Mouse (Mus musculus) embryonic facial prominence, embryonic 14.5 days (tissue): ENCODE results near the gene Mfsd5. TPM values are rescaled to one million over a fixed set of nuclear protein-coding genes. Genes with fewer than 3 reads are reported as not detected.

Experiments
- ATAC-seq: fragments of 200-750 bp; cut with Nextera tagmentation; 2 replicates; pipeline ENCODE4 v1.8.0; 2017; ENCODE audit warnings: low read depth, moderate number of reproducible peaks, moderate TSS enrichment
- DNase-seq: peaks from one replicate; pipeline ENCODE4 v3.0.0-alpha.2; 2015; ENCODE audit warnings: low spot score
- H3K27ac ChIP-seq: fragments of 300-500 bp; sonication (generic); replicated peaks from 2 replicates; pipeline ENCODE4 v1.5.1; 2014; ENCODE audit warnings: low read depth, mild to moderate bottlenecking, low read length, moderate library complexity
- H3K27me3 ChIP-seq: fragments of 300-500 bp; sonication (generic); replicated peaks from 2 replicates; pipeline ENCODE4 v1.6.1; 2014; ENCODE audit warnings: low read length; ENCODE audit not compliant: control insufficient read depth, insufficient read depth
- H3K36me3 ChIP-seq: fragments of 300-500 bp; sonication (generic); 2 replicates; pipeline ENCODE4 v1.6.1; 2014; ENCODE audit warnings: low read length, mixed read lengths; ENCODE audit not compliant: control insufficient read depth, insufficient read depth
- H3K4me1 ChIP-seq: fragments of 300-500 bp; sonication (generic); 2 replicates; pipeline ENCODE4 v1.6.1; 2014; ENCODE audit warnings: antibody characterized with exemption, low read length; ENCODE audit not compliant: control insufficient read depth, insufficient read depth
- H3K4me2 ChIP-seq: fragments of 300-500 bp; sonication (generic); 2 replicates; pipeline ENCODE4 v1.6.1; 2014; ENCODE audit warnings: low read depth, mild to moderate bottlenecking, low read length, moderate library complexity, mixed read lengths
- H3K4me3 ChIP-seq: fragments of 300-500 bp; sonication (generic); 2 replicates; pipeline ENCODE4 v1.5.1; 2014; ENCODE audit warnings: low read depth, mild to moderate bottlenecking, low read length
- H3K9ac ChIP-seq: fragments of 300-500 bp; sonication (generic); 2 replicates; pipeline ENCODE4 v1.6.1; 2014; ENCODE audit warnings: low read depth, mild to moderate bottlenecking, low read length, moderate library complexity, mixed read lengths
- H3K9me3 ChIP-seq: fragments of 300-500 bp; sonication (generic); 2 replicates; pipeline ENCODE4 v1.6.1; 2016; ENCODE audit warnings: low read length; ENCODE audit not compliant: control insufficient read depth
- WGBS: fragments of 180-500 bp; shearing (Covaris S2); extraction: QIAGEN DNeasy Blood & Tissue Kit; methylation state at CpG from one replicate; pipeline ENCODE4 v1.1.7; 2014; 5-methylcytosine and 5-hydroxymethylcytosine counted together
- polyA plus RNA-seq: library from polyadenylated mRNA; unstranded; fragments of >200 nt; fragmentation: Nextera tagmentation; extraction: Ambion mirVana; gene quantifications from 2 replicates; pipeline ENCODE4 v1.2.1, GENCODE M21; 2014

The Mfsd5 gene
- polyA plus RNA-seq, 1 experiment from 2014 or later, result 64.6 TPM

DNA sequence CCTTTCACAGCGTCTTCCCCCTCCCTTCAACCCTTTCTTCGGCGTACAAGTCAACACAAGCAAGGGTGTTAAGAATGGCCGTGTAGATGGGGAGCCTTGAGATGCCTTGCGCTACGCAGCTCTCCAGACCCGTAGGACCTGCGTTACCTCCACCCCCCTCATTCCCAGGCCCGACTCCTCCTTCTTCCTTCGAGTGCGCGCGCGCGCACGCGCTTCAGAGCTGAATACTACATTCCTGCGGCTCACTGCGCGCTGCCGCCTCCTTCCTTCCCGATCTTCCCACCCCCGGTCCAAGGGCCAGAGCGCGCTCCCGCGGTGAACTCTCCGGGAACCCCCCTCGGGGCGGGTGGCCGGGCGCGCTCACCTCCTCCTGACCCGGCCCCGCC is 32.4 kb upstream of the Mfsd5 start:
- H3K4me1 ChIP-seq, result peaks cover 54% of the 10 kb centered on the region
- no peaks in the 10 kb centered on the region for H3K9me3 ChIP-seq
- peak overlapping the region; percentile 57 for H3K4me3 ChIP-seq
- DNase-seq (peak; percentile 98), ATAC-seq (peak; percentile 81)
- peak overlapping the region; percentile 95 for H3K4me2 ChIP-seq
- peak overlapping the region; percentile 99 for H3K27ac ChIP-seq
- no peaks in the 10 kb centered on the region for H3K27me3 ChIP-seq
- H3K9ac ChIP-seq, result peak overlapping the region; percentile 71
- WGBS, result 1% methylated on average over 33 of the region's 35 CpGs
- H3K36me3 ChIP-seq, result peaks cover 27% of the 10 kb centered on the region

DNA sequence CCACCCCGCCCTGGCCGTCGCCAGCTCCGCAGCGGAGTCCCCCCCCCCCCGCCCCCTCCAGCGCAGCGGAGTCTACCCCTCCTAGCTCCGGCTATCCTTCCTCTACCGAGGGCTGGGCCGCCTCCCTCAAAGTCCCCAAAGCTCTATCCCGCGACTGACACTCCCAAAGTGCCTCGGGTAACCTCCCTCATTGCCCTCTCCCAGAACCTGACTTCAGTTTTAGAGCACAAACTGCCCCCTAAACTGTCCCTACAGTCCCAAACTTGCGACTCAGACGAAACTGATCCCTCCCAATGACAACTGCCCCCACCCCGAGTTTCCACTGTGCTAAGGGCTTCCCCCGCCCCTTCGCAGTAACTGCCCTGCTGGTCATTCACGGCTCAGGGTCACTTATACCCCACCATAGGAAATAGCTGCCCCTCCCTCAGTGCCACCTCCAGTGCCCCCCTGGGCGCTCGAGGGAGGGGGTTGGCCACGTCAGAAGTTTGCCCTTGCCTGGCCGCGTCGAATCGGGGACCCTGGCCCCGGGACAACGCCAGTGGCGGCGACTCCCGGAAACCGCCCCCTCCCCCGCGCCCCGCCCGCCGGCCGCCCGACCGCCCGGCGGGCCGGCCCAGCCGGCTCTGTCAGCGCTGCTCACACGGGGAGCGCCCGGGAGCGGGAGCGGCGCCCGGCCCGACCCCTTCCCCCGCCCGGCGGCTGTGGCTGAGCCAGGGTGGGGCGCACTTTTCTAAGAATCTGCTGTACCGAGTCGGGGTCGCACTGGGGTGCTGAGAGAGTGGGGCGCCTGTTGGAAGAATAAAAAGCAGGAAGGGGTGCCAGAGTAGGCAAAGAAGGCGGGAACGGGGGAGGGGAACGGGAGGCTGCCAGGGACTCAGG is 31.8 kb upstream of the Mfsd5 start:
- Histone ChIP-seq H3K27me3 (no peaks in the 10 kb centered on the region), H3K4me2 (peak overlapping the region; percentile 95), H3K9ac (peak overlapping the region; percentile 71), H3K36me3 (peaks cover 27% of the 10 kb centered on the region), H3K27ac (peak overlapping the region; percentile 99), H3K4me3 (peak overlapping the region; percentile 57), H3K4me1 (peaks cover 59% of the 10 kb centered on the region), H3K9me3 (no peaks in the 10 kb centered on the region)
- ATAC-seq, result peak; percentile 51
- WGBS, result 0% methylated on average over 24 of the region's 65 CpGs
- DNase-seq, result peak; percentile 90

DNA sequence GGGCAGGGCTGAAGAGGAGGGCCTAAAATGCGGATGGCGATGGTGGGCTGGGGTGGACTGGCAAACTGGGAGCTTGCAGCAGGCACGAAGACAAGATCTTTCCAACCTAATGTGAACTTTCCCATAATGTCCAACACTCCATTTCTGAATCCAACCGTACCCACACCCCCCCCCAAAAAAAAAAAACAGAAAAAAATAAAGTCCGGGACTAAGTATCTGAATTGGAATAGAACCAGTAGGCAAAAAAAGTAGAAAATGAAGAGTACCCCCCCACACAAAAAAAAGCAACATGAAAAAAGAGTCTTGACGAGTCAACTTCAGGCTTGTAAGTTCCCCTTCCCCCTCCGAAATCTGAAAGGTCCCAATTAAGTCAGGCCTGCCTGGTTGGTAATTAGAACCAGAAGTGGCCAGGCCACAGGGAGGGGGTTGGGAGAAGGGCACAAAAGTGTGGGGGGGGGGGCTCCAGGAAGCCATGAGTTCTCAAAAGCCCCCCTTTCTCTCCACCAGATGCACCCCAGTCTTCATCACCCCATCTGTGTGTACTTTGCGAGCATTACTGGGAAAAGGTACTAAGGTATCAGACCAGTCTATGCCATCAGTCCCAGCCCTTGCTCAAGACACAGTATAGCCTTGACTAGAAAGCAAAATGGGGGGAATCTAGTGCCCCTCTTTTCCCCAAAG is 31.0 kb upstream of the Mfsd5 start:
- Histone ChIP-seq H3K4me1 (peaks cover 54% of the 10 kb centered on the region), H3K4me3 (peak overlapping the region; percentile 57), H3K27ac (peak overlapping the region; percentile 99), H3K9ac (peak overlapping the region; percentile 71), H3K36me3 (peaks cover 32% of the 10 kb centered on the region), H3K27me3 (no peaks in the 10 kb centered on the region), H3K4me2 (peak overlapping the region; percentile 95), H3K9me3 (no peaks in the 10 kb centered on the region)
- DNase-seq (peak; percentile 86), ATAC-seq (no peak)
- 3% methylated on average over 8 of the region's 8 CpGs for WGBS

DNA sequence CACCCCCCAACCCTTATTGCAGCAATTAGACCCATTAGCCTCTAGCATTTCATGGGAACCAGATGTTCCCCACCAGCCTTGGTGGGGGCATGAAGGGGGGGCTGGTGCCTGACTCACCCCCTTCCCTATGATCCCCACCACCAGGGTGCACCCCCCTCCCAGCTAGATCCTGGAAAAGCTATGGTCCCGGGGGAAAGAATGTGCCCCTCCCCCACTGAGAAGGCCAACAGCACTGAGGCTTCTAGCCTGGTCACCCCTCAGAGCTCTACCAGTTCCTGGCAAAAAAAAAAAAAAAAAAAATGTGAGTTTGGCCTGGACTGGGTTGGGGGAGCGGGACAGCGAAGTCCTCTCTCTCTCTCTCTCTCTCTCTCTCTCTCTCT is 30.5 kb upstream of the Mfsd5 start:
- ATAC-seq (no peak), DNase-seq (peak; percentile 69)
- no peaks in the 10 kb centered on the region for H3K27me3 ChIP-seq
- H3K4me1 ChIP-seq, result peaks cover 52% of the 10 kb centered on the region
- peaks cover 37% of the 10 kb centered on the region for H3K36me3 ChIP-seq
- H3K9ac ChIP-seq, result peak overlapping the region; percentile 58
- H3K27ac ChIP-seq, result peak overlapping the region; percentile 99
- peak overlapping the region; percentile 95 for H3K4me2 ChIP-seq
- peak overlapping the region; percentile 57 for H3K4me3 ChIP-seq
- no peaks in the 10 kb centered on the region for H3K9me3 ChIP-seq
- 0% methylated on average over 1 of the region's 3 CpGs for WGBS

DNA sequence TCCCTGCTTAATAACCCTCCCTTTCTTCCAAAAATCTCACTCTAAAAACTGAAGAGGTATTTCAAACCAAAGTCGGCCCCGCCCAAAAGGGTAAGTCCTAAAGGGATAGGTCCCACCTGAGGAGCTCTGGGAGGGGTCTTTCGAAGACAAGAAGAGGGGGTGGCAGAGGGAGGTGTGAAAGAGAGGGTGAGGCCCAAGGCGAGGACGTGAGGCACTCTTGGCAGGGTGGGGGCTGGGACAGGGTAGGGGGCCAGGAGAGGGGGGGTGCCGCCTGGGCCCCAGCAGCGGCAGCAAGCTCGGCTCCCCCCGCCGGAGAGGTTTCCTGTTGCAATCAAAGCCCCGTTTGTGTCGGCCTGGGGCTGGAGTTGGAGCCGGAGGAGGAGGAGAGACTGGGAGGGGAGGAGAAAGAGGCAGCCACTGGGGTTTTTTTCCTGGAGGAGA is 30.0 kb upstream of the Mfsd5 start:
- WGBS, result 0% methylated on average over 11 of the region's 13 CpGs
- DNase-seq (peak; percentile 93), ATAC-seq (no peak; the same call in 1 of the 2 replicates)
- H3K36me3 ChIP-seq, result peaks cover 41% of the 10 kb centered on the region
- H3K9me3 ChIP-seq, result no peaks in the 10 kb centered on the region
- H3K4me2 ChIP-seq, result peak overlapping the region; percentile 95
- H3K4me3 ChIP-seq, result peak overlapping the region; percentile 57
- peak overlapping the region; percentile 99 for H3K27ac ChIP-seq
- H3K27me3 ChIP-seq, result no peaks in the 10 kb centered on the region
- peak overlapping the region; percentile 58 for H3K9ac ChIP-seq
- H3K4me1 ChIP-seq, result peaks cover 52% of the 10 kb centered on the region

- H3K9ac ChIP-seq, result peak overlapping the region; percentile 58
- H3K27me3 ChIP-seq, result no peaks in the 10 kb centered on the region
- 20% methylated on average over 9 of the region's 9 CpGs for WGBS
- peaks cover 52% of the 10 kb centered on the region for H3K4me1 ChIP-seq
- H3K4me2 ChIP-seq, result peak overlapping the region; percentile 95
- ATAC-seq (no peak), DNase-seq (peak; percentile 66)
- peak overlapping the region; percentile 57 for H3K4me3 ChIP-seq
- H3K36me3 ChIP-seq, result peaks cover 41% of the 10 kb centered on the region
- H3K27ac ChIP-seq, result peak overlapping the region; percentile 99
- no peaks in the 10 kb centered on the region for H3K9me3 ChIP-seq
Observed at GRCm38 (mm10) chr15:102249967-102250366, 29.3 kb upstream of the Mfsd5 start.

GRCm38 (mm10) chr15:102250521-102250920 is 28.7 kb upstream of the Mfsd5 start:
- no peak overlapping the region for H3K9ac ChIP-seq
- H3K36me3 ChIP-seq, result peaks cover 41% of the 10 kb centered on the region
- H3K4me3 ChIP-seq, result 0 out of 2 replicates have a peak overlapping the region, but pooled peaks have one; percentile 57
- H3K27ac ChIP-seq, result peak overlapping the region; percentile 99
- ATAC-seq (no peak), DNase-seq (no peak)
- 46% methylated on average over 5 of the region's 5 CpGs for WGBS
- peaks cover 56% of the 10 kb centered on the region for H3K4me1 ChIP-seq
- H3K27me3 ChIP-seq, result no peaks in the 10 kb centered on the region
- no peaks in the 10 kb centered on the region for H3K9me3 ChIP-seq
- peak overlapping the region; percentile 95 for H3K4me2 ChIP-seq

DNA sequence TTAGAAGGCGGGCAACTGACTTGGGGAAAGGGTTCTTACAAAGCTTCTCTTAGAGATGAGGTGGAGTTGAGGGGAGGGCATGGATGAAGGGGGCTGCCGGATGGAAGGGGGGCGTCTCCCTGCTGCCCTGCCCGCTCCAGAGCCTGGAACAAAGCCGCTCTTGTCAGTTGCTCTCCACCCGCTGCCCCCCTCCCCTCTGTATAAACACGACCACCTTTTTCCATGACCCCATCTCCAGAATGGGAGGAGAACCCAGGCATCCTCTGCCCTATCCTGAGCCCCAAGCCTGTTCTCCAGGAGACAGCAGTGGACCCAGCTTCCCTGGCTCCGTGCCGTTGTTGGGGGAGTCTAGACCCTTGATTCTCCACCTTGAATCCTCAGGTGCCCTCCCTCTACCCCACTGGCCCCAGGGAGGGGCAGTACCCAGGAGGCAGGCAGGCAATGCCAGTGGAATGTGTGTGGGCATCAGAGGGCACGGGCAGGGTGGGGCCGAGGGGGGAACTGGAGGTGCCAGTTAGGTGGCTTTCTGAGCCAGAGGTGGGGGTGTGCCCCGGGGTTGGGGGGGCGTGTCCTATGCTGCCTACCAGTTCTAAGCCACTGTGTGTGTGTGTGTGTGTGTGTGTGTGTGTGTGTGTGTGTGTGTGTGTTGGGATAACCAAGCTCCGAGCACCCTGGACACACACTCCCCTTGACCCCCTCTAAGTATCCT is 23.6 kb upstream of the Mfsd5 start:
- Histone ChIP-seq H3K4me1 (peaks cover 56% of the 10 kb centered on the region), H3K4me2 (peak overlapping the region; percentile 79), H3K4me3 (peak overlapping the region; percentile 75), H3K9me3 (no peaks in the 10 kb centered on the region), H3K9ac (peak overlapping the region; percentile 97), H3K36me3 (peaks cover 33% of the 10 kb centered on the region), H3K27me3 (no peaks in the 10 kb centered on the region), H3K27ac (peak overlapping the region; percentile 99)
- ATAC-seq (0 out of 2 replicates have a peak, but pooled peaks have one; percentile 13), DNase-seq (peak; percentile 62)
- 20% methylated on average over 12 of the region's 14 CpGs for WGBS
